Mouse (Mus musculus) hindbrain, embryonic 10.5 days (tissue): ENCODE data around the gene Lrch3. TPM values are rescaled to one million over a fixed set of nuclear protein-coding genes. Genes with fewer than 3 reads are reported as not detected.
"Not testable (repeated sequence)": the region's sequence is repeated elsewhere in the genome, so short reads cannot be mapped to it uniquely, and the experiment has no call there.

Experiments
- DNase-seq: peaks from one replicate; pipeline ENCODE4 v3.0.0-alpha.2; 2017; ENCODE audit warnings: low spot score
- H3K27ac ChIP-seq: fragments of 300-500 bp; sonication (generic); 2 replicates; pipeline ENCODE4 v1.5.1; 2016; ENCODE audit warnings: mild to moderate bottlenecking, moderate library complexity
- H3K27me3 ChIP-seq: fragments of 300-500 bp; sonication (generic); 2 replicates; pipeline ENCODE4 v1.6.1; 2016; ENCODE audit warnings: mild to moderate bottlenecking; ENCODE audit not compliant: poor library complexity, insufficient read depth, severe bottlenecking
- H3K36me3 ChIP-seq: fragments of 300-500 bp; sonication (generic); 2 replicates; pipeline ENCODE4 v1.6.1; 2016; ENCODE audit warnings: mild to moderate bottlenecking, moderate library complexity
- H3K4me1 ChIP-seq: fragments of 300-500 bp; sonication (generic); replicated peaks from 2 replicates; pipeline ENCODE4 v1.6.1; 2016; ENCODE audit warnings: mild to moderate bottlenecking
- H3K4me3 ChIP-seq: fragments of 300-500 bp; sonication (generic); 2 replicates; pipeline ENCODE4 v1.5.1; 2016; ENCODE audit warnings: mild to moderate bottlenecking, moderate library complexity
- H3K9me3 ChIP-seq: fragments of 300-500 bp; sonication (generic); 2 replicates; pipeline ENCODE4 v1.6.1; 2016; ENCODE audit warnings: mild to moderate bottlenecking, moderate library complexity
- WGBS: fragments of 180-500 bp; shearing (Covaris S2); methylation state at CpG from one replicate; pipeline ENCODE4 v1.1.7; 2016; 5-methylcytosine and 5-hydroxymethylcytosine counted together
- polyA plus RNA-seq: library from polyadenylated mRNA; unstranded; fragments of >200 nt; fragmentation: Nextera tagmentation; extraction: Ambion mirVana; gene quantifications from 2 replicates; pipeline ENCODE4 v1.2.1, GENCODE M21; 2016

The Lrch3 gene
- polyA plus RNA-seq, 1 experiment from 2014 or later = 30.3 TPM

GRCm38 (mm10) chr16:32878972-32879926, 34.7 kb upstream of the Lrch3 start:
- no peak for DNase-seq
- H3K9me3 ChIP-seq = no peaks in the 10 kb centered on the region
- peak overlapping the region; percentile 87 for H3K4me3 ChIP-seq
- H3K36me3 ChIP-seq = peaks cover 16% of the 10 kb centered on the region
- WGBS = 90% methylated on average over 14 of the region's 14 CpGs
- H3K27ac ChIP-seq = no peak overlapping the region
- peaks cover 27% of the 10 kb centered on the region for H3K4me1 ChIP-seq
- H3K27me3 ChIP-seq = no peaks in the 10 kb centered on the region

DNA sequence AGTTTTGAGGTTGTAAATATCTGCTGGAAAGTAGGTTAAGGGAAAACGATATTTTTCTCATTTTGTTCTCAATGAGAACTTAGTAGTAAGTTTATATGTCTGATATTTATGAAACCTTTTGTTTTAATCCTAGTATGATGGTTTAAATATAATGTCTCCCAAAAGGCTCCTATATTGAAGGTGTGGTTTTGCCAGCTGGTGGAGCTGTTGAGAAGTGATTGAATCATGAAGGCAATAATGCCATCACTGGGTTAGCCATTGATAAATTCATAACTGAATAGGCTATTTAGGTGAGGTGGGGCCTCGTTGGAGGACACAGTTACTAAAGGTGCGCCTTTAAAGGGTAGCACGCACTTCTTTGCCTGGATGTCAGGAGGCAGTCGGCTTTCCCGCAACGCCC, 32.4 kb upstream of the Lrch3 start:
- no peak overlapping the region for H3K4me3 ChIP-seq
- no peaks in the 10 kb centered on the region for H3K9me3 ChIP-seq
- DNase-seq = no peak
- H3K4me1 ChIP-seq = peaks cover 27% of the 10 kb centered on the region
- 80% methylated on average over 7 of the region's 7 CpGs for WGBS
- H3K36me3 ChIP-seq = peaks cover 33% of the 10 kb centered on the region
- H3K27ac ChIP-seq = no peak overlapping the region
- no peaks in the 10 kb centered on the region for H3K27me3 ChIP-seq

- no peak for DNase-seq
- WGBS = 87% methylated on average over 7 of the region's 7 CpGs
- Histone ChIP-seq H3K36me3 (peaks cover 76% of the 10 kb centered on the region), H3K4me1 (no peaks in the 10 kb centered on the region), H3K4me3 (no peak overlapping the region), H3K9me3 (no peaks in the 10 kb centered on the region), H3K27ac (no peak overlapping the region), H3K27me3 (no peaks in the 10 kb centered on the region)
Observed at GRCm38 (mm10) chr16:32887996-32888395, 25.9 kb upstream of the Lrch3 start.

GRCm38 (mm10) chr16:32889881-32890280, 24.0 kb upstream of the Lrch3 start:
- 67% methylated on average over 2 of the region's 2 CpGs for WGBS
- Histone ChIP-seq H3K27ac (no peak overlapping the region), H3K36me3 (peaks cover 80% of the 10 kb centered on the region)

GRCm38 (mm10) chr16:32896126-32896525, 17.8 kb upstream of the Lrch3 start:
- Histone ChIP-seq H3K4me1 (no peaks in the 10 kb centered on the region), H3K27me3 (no peaks in the 10 kb centered on the region), H3K27ac (no peak overlapping the region), H3K36me3 (peaks cover 90% of the 10 kb centered on the region), H3K9me3 (no peaks in the 10 kb centered on the region), H3K4me3 (no peak overlapping the region)
- no peak for DNase-seq

More at GRCm38 (mm10) chr16:32889881-32890280, 24.0 kb upstream of the Lrch3 start:
- DNase-seq = no peak
- Histone ChIP-seq H3K4me3 (no peak overlapping the region), H3K9me3 (no peaks in the 10 kb centered on the region), H3K4me1 (no peaks in the 10 kb centered on the region), H3K27me3 (no peaks in the 10 kb centered on the region)

DNA sequence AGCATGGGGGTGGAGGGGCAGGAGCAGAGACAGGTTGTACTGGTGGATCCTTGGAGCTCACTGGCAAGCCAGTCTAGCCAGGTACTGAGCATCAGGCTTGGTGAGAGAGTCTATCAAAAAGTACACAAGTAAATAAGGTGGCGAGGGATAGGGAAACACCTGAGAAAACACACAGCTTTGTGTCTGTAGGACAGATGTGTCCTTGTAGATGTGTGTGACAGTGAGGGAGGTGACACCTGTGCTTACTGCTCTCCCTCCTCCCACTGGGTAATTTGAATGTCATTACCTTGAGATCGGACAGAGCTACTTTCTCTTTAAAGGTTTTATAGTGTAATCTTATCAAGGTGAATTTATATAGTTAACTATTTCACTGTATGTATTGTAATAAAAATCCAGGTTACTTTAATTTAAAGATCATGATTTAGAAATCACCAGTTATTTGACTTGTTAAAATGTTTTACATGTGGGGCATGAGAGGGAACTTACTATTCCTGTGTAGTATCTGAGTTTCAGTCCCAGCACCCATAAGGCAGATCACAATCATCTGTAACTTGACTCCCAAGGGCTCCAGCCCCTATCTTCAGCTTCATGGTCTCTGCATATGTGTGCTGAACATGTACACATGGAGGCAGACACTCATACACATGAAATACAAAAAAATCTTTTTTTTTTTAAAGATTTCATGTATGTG, 12.4 kb upstream of the Lrch3 start:
- Histone ChIP-seq H3K9me3 (no peaks in the 10 kb centered on the region), H3K27ac (no peak overlapping the region), H3K36me3 (peaks cover 84% of the 10 kb centered on the region), H3K4me1 (no peaks in the 10 kb centered on the region), H3K27me3 (no peaks in the 10 kb centered on the region), H3K4me3 (no peak overlapping the region)
- 93% methylated on average over 2 of the region's 2 CpGs for WGBS
- no peak for DNase-seq

GRCm38 (mm10) chr16:32902051-32902428, 11.9 kb upstream of the Lrch3 start:
- WGBS = 67% methylated on average over 3 of the region's 3 CpGs
- Histone ChIP-seq H3K27ac (no peak overlapping the region), H3K36me3 (peaks cover 87% of the 10 kb centered on the region), H3K9me3 (no peaks in the 10 kb centered on the region), H3K27me3 (no peaks in the 10 kb centered on the region), H3K4me3 (no peak overlapping the region), H3K4me1 (no peaks in the 10 kb centered on the region)
- DNase-seq = no peak

GRCm38 (mm10) chr16:32906186-32906585, 7.7 kb upstream of the Lrch3 start:
- Histone ChIP-seq H3K27me3 (no peaks in the 10 kb centered on the region), H3K4me3 (no peak overlapping the region), H3K4me1 (no peaks in the 10 kb centered on the region), H3K27ac (no peak overlapping the region), H3K36me3 (peaks cover 55% of the 10 kb centered on the region), H3K9me3 (no peaks in the 10 kb centered on the region)
- DNase-seq = no peak
- WGBS = 89% methylated on average over 2 of the region's 2 CpGs

- Histone ChIP-seq H3K4me3 (no peak overlapping the region), H3K9me3 (no peaks in the 10 kb centered on the region), H3K4me1 (no peaks in the 10 kb centered on the region), H3K36me3 (peaks cover 50% of the 10 kb centered on the region), H3K27ac (no peak overlapping the region), H3K27me3 (no peaks in the 10 kb centered on the region)
- WGBS = 94% methylated on average over 8 of the region's 8 CpGs
- DNase-seq = no peak
Observed at GRCm38 (mm10) chr16:32906727-32907126, 7.2 kb upstream of the Lrch3 start.

DNA sequence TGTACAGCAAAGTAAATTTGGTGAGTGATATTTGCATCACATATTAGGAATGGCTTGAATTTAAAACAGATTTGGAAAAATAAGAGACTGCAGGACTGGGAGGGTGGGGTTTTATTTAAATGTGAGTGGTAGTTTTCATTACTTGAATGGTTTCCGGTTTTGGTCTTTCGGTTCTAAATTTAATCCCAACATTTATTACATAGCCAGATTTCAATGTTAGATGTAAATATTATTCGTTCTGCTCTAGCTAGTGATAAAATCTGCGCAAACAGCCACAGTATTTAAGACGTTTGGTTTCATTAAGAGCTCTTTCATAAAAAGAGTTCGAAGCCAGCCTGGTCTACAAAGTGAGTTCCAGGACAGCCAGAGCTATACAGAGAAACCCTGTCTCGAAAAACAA, 688 bp upstream of the Lrch3 start:
- DNase-seq = no peak
- Histone ChIP-seq H3K27me3 (no peaks in the 10 kb centered on the region; the same call in 1 of the 2 replicates), H3K9me3 (no peaks in the 10 kb centered on the region), H3K4me1 (peaks cover 16% of the 10 kb centered on the region), H3K27ac (no peak overlapping the region), H3K36me3 (no peaks in the 10 kb centered on the region), H3K4me3 (0 out of 2 replicates have a peak overlapping the region, but pooled peaks have one; percentile 99)
- 70% methylated on average over 7 of the region's 7 CpGs for WGBS

GRCm38 (mm10) chr16:32915292-32916068, 1.6 kb downstream of the Lrch3 start:
- no peak for DNase-seq
- peak overlapping the region; percentile 99 for H3K4me3 ChIP-seq
- no peaks in the 10 kb centered on the region for H3K9me3 ChIP-seq
- WGBS = 81% methylated on average over 9 of the region's 9 CpGs
- H3K4me1 ChIP-seq = peaks cover 16% of the 10 kb centered on the region
- H3K27ac ChIP-seq = no peak overlapping the region
- no peaks in the 10 kb centered on the region; the same call in 1 of the 2 replicates for H3K27me3 ChIP-seq
- peaks cover 17% of the 10 kb centered on the region for H3K36me3 ChIP-seq

- 92% methylated on average over 9 of the region's 9 CpGs for WGBS
- not testable (repeated sequence) for DNase-seq, H3K27ac ChIP-seq, H3K9me3 ChIP-seq, H3K4me3 ChIP-seq, H3K27me3 ChIP-seq, H3K4me1 ChIP-seq
- H3K36me3 ChIP-seq = peaks cover 55% of the 10 kb centered on the region
Observed at GRCm38 (mm10) chr16:32926629-32927028, 12.7 kb downstream of the Lrch3 start.
